Mouse (Mus musculus): Measurements from ENCODE around the gene Ccdc142. TPM values are rescaled to one million over a fixed set of nuclear protein-coding genes. Genes with fewer than 3 reads are reported as not detected.

Gene Ccdc142
- total RNA-seq, 2 experiments from 2014 or later, result 1.3 to 1.5 TPM

DNA sequence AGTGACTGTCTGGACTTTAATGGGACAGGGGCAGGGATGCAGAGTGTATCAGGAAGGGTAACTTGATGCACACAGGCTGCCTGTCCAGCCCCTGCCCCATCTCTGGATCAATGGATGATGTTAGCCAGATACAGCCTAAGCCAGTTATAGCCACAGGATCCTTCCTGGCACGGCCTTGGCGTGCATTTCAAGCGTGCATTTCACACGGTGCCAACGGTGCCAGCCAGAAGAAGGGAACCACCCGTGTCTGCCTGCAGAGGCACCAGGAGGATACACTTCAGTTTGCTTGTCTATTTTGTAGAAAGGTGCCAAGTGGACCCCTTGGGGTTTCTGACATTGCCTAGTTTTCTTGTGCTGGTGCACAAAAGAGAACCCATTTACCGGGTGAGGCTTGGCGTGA lies 38.6 kb downstream of the Ccdc142 start:
- DNase-seq, result no peak

DNA sequence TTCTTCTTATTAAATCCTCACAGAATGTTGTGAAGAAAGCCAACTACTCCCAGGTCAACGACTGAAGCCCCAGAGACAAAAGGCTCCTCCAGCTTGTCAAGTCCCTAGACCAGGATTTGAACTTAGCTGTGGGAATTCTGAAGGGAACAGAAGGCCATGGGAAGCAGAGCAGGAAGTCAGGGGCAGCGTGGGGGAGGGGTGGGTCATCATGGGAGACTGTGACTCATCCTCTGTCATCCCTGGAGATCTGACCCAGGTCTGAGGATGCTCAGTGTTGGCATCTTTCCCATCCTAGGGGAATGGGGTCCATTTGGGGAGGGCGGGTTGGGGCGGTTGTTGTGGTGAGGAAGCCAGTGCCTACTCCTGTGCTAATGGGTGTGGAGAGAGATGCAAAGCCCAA lies 40.2 kb downstream of the Ccdc142 start:
- DNase-seq, result peak in 1 of 2 experiments; percentile 38

DNA sequence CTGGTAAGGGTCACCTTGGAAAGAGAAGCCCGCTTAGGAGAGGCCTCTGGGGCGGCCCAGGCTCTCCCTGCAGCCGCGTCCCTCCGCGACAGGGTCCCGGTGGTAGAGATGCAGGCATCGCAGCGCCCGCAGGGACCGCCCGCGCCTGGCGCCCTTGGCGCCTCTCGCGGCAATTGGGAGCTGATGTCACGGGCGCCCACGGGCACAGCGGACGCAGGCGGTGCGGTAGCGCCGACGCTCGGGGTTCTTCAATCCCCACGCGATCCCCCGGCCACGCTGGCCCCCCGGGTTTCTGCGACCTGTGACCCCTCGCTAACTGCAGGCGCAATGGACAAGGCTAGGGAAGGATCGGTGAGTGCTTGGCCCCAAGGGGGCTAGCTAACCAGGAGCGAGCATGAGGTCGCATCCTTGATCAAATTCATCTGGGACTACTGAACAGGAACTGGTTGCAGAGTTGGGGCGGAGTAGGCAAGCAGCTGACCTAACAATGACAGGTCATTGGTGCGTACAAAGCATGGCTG lies 40.9 kb downstream of the Ccdc142 start:
- DNase-seq, result peak in 1 of 2 experiments; percentile 33

DNA sequence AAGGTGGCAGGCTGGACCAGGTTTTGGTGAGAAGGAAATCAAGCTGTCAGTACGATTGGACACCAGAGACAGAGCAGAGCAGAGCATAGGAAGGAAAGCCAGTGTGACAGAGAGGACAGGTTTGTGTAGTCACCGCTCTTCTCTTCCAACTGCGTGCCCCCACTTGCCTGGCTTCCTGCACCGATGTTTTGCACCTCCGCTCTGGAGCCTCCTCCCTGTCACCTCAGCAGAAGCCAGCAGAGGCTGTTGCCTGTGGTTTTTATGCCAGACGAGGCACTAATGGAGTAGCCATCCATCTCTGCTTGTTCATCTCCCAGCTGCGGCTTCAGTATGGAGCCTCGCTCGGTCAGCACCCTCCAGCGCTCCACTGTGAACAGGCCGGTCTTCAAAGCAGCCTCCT lies 41.5 kb downstream of the Ccdc142 start:
- DNase-seq, result no peak

- no peak for DNase-seq
Observed at GRCm38 (mm10) chr6:83145209-83145608, 43.8 kb downstream of the Ccdc142 start.

GRCm38 (mm10) chr6:83145805-83146204 lies 44.4 kb downstream of the Ccdc142 start:
- no peak for DNase-seq

GRCm38 (mm10) chr6:83147280-83147679 lies 45.9 kb downstream of the Ccdc142 start:
- no peak for DNase-seq

DNA sequence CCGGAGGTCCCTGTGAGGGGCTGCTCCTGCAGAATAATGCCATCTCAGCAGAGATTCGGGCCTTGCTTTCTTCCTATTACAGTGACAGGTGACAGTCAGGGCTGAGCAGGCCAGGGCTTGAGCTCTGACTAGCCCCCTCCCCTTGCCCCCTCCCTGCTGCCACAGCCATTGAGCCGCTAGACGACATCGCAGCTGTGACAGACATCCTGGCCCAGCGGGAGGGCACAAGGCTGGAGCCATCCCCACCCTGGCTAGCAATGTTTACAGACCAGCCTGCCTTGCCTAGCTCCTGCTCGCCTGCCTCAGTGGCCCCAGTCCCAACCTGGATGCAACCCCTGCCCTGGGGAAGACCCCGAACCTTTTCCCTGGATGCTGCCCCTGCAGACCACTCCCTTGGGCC lies 50.3 kb downstream of the Ccdc142 start:
- no peak for DNase-seq

- DNase-seq, result no peak
Observed at GRCm38 (mm10) chr6:83153038-83153437, 51.6 kb downstream of the Ccdc142 start.

DNA sequence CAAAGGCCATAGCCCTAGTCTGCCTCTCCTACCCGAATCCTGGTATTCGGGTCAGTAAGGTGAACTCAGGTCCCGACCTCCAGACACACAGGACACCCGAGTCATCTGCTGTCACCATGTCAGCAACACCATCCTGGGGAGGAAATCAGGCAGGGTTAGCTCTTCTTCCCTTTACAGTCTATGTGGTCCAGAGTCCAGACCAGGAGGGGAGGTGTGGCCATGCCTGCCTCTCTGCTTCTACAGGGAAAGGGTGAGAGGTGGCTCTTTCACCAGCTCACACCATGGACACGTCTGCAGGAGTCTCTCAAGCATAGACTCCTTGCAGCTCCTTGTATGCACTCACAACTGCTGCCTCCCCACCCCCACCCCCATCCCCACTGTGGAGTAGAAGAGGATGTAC lies 52.1 kb downstream of the Ccdc142 start:
- DNase-seq, result no peak

- peak in 1 of 2 experiments; percentile 28 for DNase-seq
Observed at GRCm38 (mm10) chr6:83155552-83156238, 54.3 kb downstream of the Ccdc142 start.

DNA sequence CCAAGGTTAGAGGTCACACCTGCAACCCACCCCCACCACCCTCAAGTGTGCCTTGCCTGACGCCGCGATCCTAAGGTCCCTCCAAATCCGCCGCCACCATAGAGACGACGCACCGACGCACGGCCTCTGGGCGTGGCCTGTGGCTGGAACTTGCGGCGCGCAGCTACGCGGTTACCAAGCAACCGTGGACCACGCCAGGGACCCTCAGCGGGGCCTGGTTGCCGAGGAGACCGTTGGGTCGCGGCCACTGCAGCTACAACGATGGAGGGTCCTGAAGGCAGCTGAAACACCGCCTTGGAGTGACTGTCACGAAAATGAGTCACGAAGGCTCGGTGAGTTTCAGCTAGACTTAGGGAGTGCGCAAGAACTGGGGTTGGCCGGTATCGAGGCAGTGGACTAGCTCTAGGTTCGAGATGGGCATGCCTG lies 54.9 kb downstream of the Ccdc142 start, which contains the start of the genes Wdr54 and 1700003E16Rik:
Gene Wdr54 (minus strand): TSS at position 139 of the 426 bp plus-strand sequence.
Gene 1700003E16Rik (plus strand): TSS at position 146 of the 426 bp plus-strand sequence.
- DNase-seq, result peak; percentile 66 to 79

Small RNA genes lying within 50 kb of the gene (microRNA-seq; reads per million reads assigned to microRNA genes)
- gene Mir3470a, result 0 reads per million in 2 experiments

Other genes with a start within 250 kb of the Ccdc142 start
- gene Sema4f, start 161.8 kb upstream of the Ccdc142 start, total RNA-seq (2021), result under 1 TPM; 0.12 to 0.15 TPM
- gene M1ap, start 154.7 kb upstream of the Ccdc142 start, total RNA-seq (2021), result under 1 TPM in 1 of 2 experiments, not detected in 1; 0.36 TPM
- 1 to 10 TPM; 2.7 to 4.7 TPM for gene Dok1, start 68.1 kb upstream of the Ccdc142 start, total RNA-seq (2021)
- 1 to 10 TPM; 1.7 to 2.3 TPM for gene Loxl3, start 67.4 kb upstream of the Ccdc142 start, total RNA-seq (2021)
- gene Aup1, start 47.1 kb upstream of the Ccdc142 start, total RNA-seq (2021), result 10 to 100 TPM; 76.3 to 77.2 TPM
- 10 to 100 TPM; 31.2 to 32.7 TPM for gene Htra2, start 46.3 kb upstream of the Ccdc142 start, total RNA-seq (2021)
- gene Dqx1, start 43.8 kb upstream of the Ccdc142 start, total RNA-seq (2021), result under 1 TPM; 0.20 to 0.87 TPM
- not detected for gene Tlx2, start 31.3 kb upstream of the Ccdc142 start, total RNA-seq (2021)
- 1 to 10 TPM; 7.4 to 9.6 TPM for gene Pcgf1, start 23.7 kb upstream of the Ccdc142 start, total RNA-seq (2021)
- gene Lbx2, start 15.2 kb upstream of the Ccdc142 start, total RNA-seq (2021), result 1 to 10 TPM; 1.3 to 1.5 TPM
- 1 to 10 TPM in 1 of 2 experiments, under 1 TPM in 1; 0.89 to 1.2 TPM for gene Gm42688, start within 50 bp of the Ccdc142 start, total RNA-seq (2021)
- 100 to 1,000 TPM; 124 to 135 TPM for gene Mrpl53, start 7.4 kb downstream of the Ccdc142 start, total RNA-seq (2021)
- 10 to 100 TPM in 1 of 2 experiments, 1 to 10 TPM in 1; 9.3 to 10.3 TPM for gene Mogs, start 13.9 kb downstream of the Ccdc142 start, total RNA-seq (2021)
- 10 to 100 TPM; 68.8 to 74.6 TPM for gene Wbp1, start 20.0 kb downstream of the Ccdc142 start, total RNA-seq (2021)
- 10 to 100 TPM; 11.9 to 15.7 TPM for gene Ino80b, start 23.8 kb downstream of the Ccdc142 start, total RNA-seq (2021)
- 1 to 10 TPM; 3.5 to 5.9 TPM for gene Rtkn, start 33.9 kb downstream of the Ccdc142 start, total RNA-seq (2021)
- 1 to 10 TPM; 1.6 to 1.8 TPM for gene Wdr54, start 54.8 kb downstream of the Ccdc142 start, total RNA-seq (2021)
- gene 1700003E16Rik, start 54.8 kb downstream of the Ccdc142 start, total RNA-seq (2021), result under 1 TPM; 0.12 to 0.18 TPM
- 100 to 1,000 TPM; 130 to 133 TPM for gene Dctn1, start 64.3 kb downstream of the Ccdc142 start, total RNA-seq (2021)
- gene Slc4a5, start 118.2 kb downstream of the Ccdc142 start, total RNA-seq (2021), result under 1 TPM in 1 of 2 experiments, not detected in 1; 0.08 TPM
- gene Mthfd2, start 224.3 kb downstream of the Ccdc142 start, total RNA-seq (2021), result 1 to 10 TPM; 2.3 to 3.8 TPM
- 10 to 100 TPM; 23.8 to 26.6 TPM for gene Mob1a, start 224.4 kb downstream of the Ccdc142 start, total RNA-seq (2021)
- 100 to 1,000 TPM; 388 to 397 TPM for gene Bola3, start 247.5 kb downstream of the Ccdc142 start, total RNA-seq (2021)

Data from heart, adult 18-20 months (tissue).